Comparison of ENCODE assay signal across 16 mouse cellular contexts in genomic region chr19:17336646-17337045, GRCm38 (mm10). TPM values are rescaled to one million over a fixed set of nuclear protein-coding genes. Genes with fewer than 3 reads are reported as not detected.
DNase-seq lines count a peak whose midpoint lies in the region; ATAC-seq and TF ChIP-seq lines count a peak whose summit lies in the region.
"Had no signal": no experiment of that assay in that cellular context is flagged by ENCODE, and none has a peak within 500 bp of the region (broad histone marks: within the 10 kb centered on the region; RNA-seq: fewer than 3 reads in every experiment).

No protein-coding gene starts in this region.

- peak overlapping the region; percentile 62; the same call in 1 of the 2 replicates for H3K27ac ChIP-seq in heart, embryonic 10.5 days
- H3K27ac ChIP-seq in liver, embryonic 11.5 days (ENCODE audit: low read depth, low read length), result peak overlapping the region; percentile 56
- H3K27ac ChIP-seq in liver, postnatal 0 days (ENCODE audit: low read depth), result peak overlapping the region; percentile 95
- H3K27ac ChIP-seq: forebrain, embryonic 13.5 days; heart, adult 2 months; limb, embryonic 10.5 days; lung, embryonic 15.5 days had no signal

- no peaks in the 10 kb centered on the region for H3K27me3 ChIP-seq in heart, embryonic 10.5 days (ENCODE audit: insufficient read depth, poor library complexity, severe bottlenecking)
- H3K27me3 ChIP-seq in liver, embryonic 11.5 days (replicated peaks; ENCODE audit: control insufficient read depth, insufficient read depth, low read length), result no peaks in the 10 kb centered on the region
- no peaks in the 10 kb centered on the region for H3K27me3 ChIP-seq in liver, postnatal 0 days (ENCODE audit: insufficient read depth, low read length)
- H3K27me3 ChIP-seq: forebrain, embryonic 13.5 days; lung, embryonic 15.5 days had no signal

- no peak for TF ChIP-seq CTCF in brain, embryonic 14.5 days (IDR thresholded peaks at IDR 0.05; ENCODE audit: borderline replicate concordance, extremely low read depth, insufficient read depth, insufficient read length)
- TF ChIP-seq CTCF in liver, postnatal 0 days (IDR thresholded peaks at IDR 0.05; ENCODE audit: low read depth), result no peak

- WGBS in heart, embryonic 10.5 days, result 73% methylated on average over 7 of the region's 7 CpGs
- WGBS in liver, embryonic 11.5 days, result 70% methylated on average over 7 of the region's 7 CpGs
- 67% methylated on average over 7 of the region's 7 CpGs for WGBS in liver, postnatal 0 days (ENCODE audit: insufficient replicate concordance)

- H3K36me3 ChIP-seq in heart, embryonic 10.5 days, result no peaks in the 10 kb centered on the region
- peaks cover 2% of the 10 kb centered on the region; the same call in 1 of the 2 replicates for H3K36me3 ChIP-seq in liver, embryonic 11.5 days (ENCODE audit: control insufficient read depth, insufficient read depth, low read length)
- H3K36me3 ChIP-seq in liver, postnatal 0 days (replicated peaks; ENCODE audit: insufficient read depth, low read length), result peaks cover 21% of the 10 kb centered on the region
- H3K36me3 ChIP-seq: limb, embryonic 10.5 days; lung, embryonic 15.5 days had no signal

- H3K4me2 ChIP-seq in liver, embryonic 11.5 days, result peak overlapping the region; percentile 44
- peak overlapping the region; percentile 62 for H3K4me2 ChIP-seq in liver, postnatal 0 days (ENCODE audit: low read depth, low read length)
- H3K4me2 ChIP-seq: forebrain, embryonic 13.5 days; lung, embryonic 15.5 days had no signal

- no peak for ATAC-seq in liver, embryonic 11.5 days (replicated peaks; ENCODE audit: low FRiP score)
- no peak for ATAC-seq in liver, postnatal 0 days
- ATAC-seq: activated CD4-positive, CD25-positive, alpha-beta regulatory T cell, adult 4 months; forebrain, embryonic 13.5 days had no signal

- no peak for DNase-seq in heart, embryonic 10.5 days (ENCODE audit: low spot score)
- DNase-seq in heart, postnatal 36 days, result no peak
- DNase-seq in liver, embryonic 11.5 days (ENCODE audit: low spot score), result no peak
- no peak for DNase-seq in liver
- DNase-seq in brain, embryonic 14.5 days (ENCODE audit: low read depth), result peak; percentile 9
- DNase-seq in liver, postnatal 0 days, result no peak
- DNase-seq in left cerebral cortex, adult 18-20 months (ENCODE audit: low spot score in 2 of 2), result no peak
- DNase-seq in urinary bladder, postnatal 25 days (ENCODE audit: low spot score), result no peak
- DNase-seq: cerebellum, adult 18-20 months; heart, postnatal 14 days; layer of hippocampus, postnatal 36 days had no signal

- TF ChIP-seq POLR2A in brain, embryonic 14.5 days (IDR thresholded peaks at IDR 0.05; ENCODE audit: borderline replicate concordance, extremely low read depth, insufficient read depth, insufficient read length, poor library complexity, severe bottlenecking), result no peak

- H3K4me1 ChIP-seq in heart, embryonic 10.5 days, result peaks cover 26% of the 10 kb centered on the region; the same call in 1 of the 2 replicates
- peaks cover 48% of the 10 kb centered on the region for H3K4me1 ChIP-seq in liver, embryonic 11.5 days (replicated peaks; ENCODE audit: control insufficient read depth, insufficient read depth, low read length)
- peaks cover 56% of the 10 kb centered on the region for H3K4me1 ChIP-seq in liver, postnatal 0 days (ENCODE audit: insufficient read depth)
- H3K4me1 ChIP-seq: forebrain, embryonic 13.5 days had no signal

- TF ChIP-seq EP300 in liver, postnatal 0 days (IDR thresholded peaks at IDR 0.05; ENCODE audit: low read depth), result no peak

- H3K9ac ChIP-seq in liver, embryonic 11.5 days (ENCODE audit: low read depth, low read length), result no peak overlapping the region
- H3K9ac ChIP-seq in liver, postnatal 0 days (replicated peaks), result peak overlapping the region; percentile 3; the same call in 1 of the 2 replicates
- H3K9ac ChIP-seq: forebrain, embryonic 13.5 days; lung, embryonic 15.5 days had no signal

- intact Hi-C loops in heart, postnatal 36 days (cut with DNase I), result no loop called here

- no peaks in the 10 kb centered on the region for H3K9me3 ChIP-seq in heart, embryonic 10.5 days
- no peaks in the 10 kb centered on the region for H3K9me3 ChIP-seq in liver, embryonic 11.5 days (ENCODE audit: control insufficient read depth, low read length)
- no peaks in the 10 kb centered on the region for H3K9me3 ChIP-seq in liver, postnatal 0 days (ENCODE audit: low read length)
- H3K9me3 ChIP-seq: forebrain, embryonic 13.5 days; limb, embryonic 10.5 days; lung, embryonic 15.5 days had no signal

- H3K4me3 ChIP-seq in heart, embryonic 10.5 days, result no peak overlapping the region
- H3K4me3 ChIP-seq in liver, embryonic 11.5 days (ENCODE audit: low read depth, low read length), result no peak overlapping the region
- no peak overlapping the region for H3K4me3 ChIP-seq in liver, postnatal 0 days (ENCODE audit: low read depth, low read length)
- H3K4me3 ChIP-seq: forebrain, embryonic 13.5 days; heart, adult 2 months; limb, embryonic 10.5 days; lung, embryonic 15.5 days had no signal

RNA-seq across cellular contexts. Expression of gene Gcnt1, which starts 36.0 kb away (rescaled TPM):
- 7.7 and 9.4 TPM in 2 replicates for polyA plus RNA-seq in heart, embryonic 10.5 days (2016; fragmentation: Nextera tagmentation; extraction: Ambion mirVana)
- 10 to 100 TPM; 13.2 to 17.8 TPM for total RNA-seq in heart, postnatal 36 days (2021)
- polyA plus RNA-seq in liver, embryonic 11.5 days (2014; fragmentation: Nextera tagmentation; extraction: Ambion mirVana), result 26.0 and 28.8 TPM in 2 replicates
- polyA plus RNA-seq in brain, embryonic 14.5 days (2012; rRNA removed), result 0.45 and 0.97 TPM in 2 replicates
- polyA plus RNA-seq in liver, postnatal 0 days (2015; fragmentation: Nextera tagmentation; extraction: Ambion mirVana), result 5.8 and 7.1 TPM in 2 replicates
- total RNA-seq in left cerebral cortex, adult 18-20 months (2021), result 1 to 10 TPM; 2.6 to 3.1 TPM

RNA-seq across cellular contexts. Expression of gene Rfk, which starts 57.2 kb away (rescaled TPM):
- 52.6 and 57.7 TPM in 2 replicates for polyA plus RNA-seq in heart, embryonic 10.5 days (2016; fragmentation: Nextera tagmentation; extraction: Ambion mirVana)
- total RNA-seq in heart, postnatal 36 days (2021), result 10 to 100 TPM; 66.1 to 74.6 TPM
- polyA plus RNA-seq in liver, embryonic 11.5 days (2014; fragmentation: Nextera tagmentation; extraction: Ambion mirVana), result 86.0 and 88.3 TPM in 2 replicates
- 44.0 and 44.1 TPM in 2 replicates for polyA plus RNA-seq in brain, embryonic 14.5 days (2012; rRNA removed)
- 59.9 and 61.9 TPM in 2 replicates for polyA plus RNA-seq in liver, postnatal 0 days (2015; fragmentation: Nextera tagmentation; extraction: Ambion mirVana)
- 10 to 100 TPM; 61.8 to 67.4 TPM for total RNA-seq in left cerebral cortex, adult 18-20 months (2021)
